Mouse (Mus musculus): Measurements from ENCODE around the gene Olfr150. TPM values are rescaled to one million over a fixed set of nuclear protein-coding genes. Genes with fewer than 3 reads are reported as not detected.

The Olfr150 gene
- not detected for polyA plus RNA-seq (2014; fragmentation: Illumina TruSeq; extraction: RNeasy Lipid Tissue Mini Kit (QIAGEN cat#74804); ENCODE audit: low read depth, low replicate concordance)

DNA sequence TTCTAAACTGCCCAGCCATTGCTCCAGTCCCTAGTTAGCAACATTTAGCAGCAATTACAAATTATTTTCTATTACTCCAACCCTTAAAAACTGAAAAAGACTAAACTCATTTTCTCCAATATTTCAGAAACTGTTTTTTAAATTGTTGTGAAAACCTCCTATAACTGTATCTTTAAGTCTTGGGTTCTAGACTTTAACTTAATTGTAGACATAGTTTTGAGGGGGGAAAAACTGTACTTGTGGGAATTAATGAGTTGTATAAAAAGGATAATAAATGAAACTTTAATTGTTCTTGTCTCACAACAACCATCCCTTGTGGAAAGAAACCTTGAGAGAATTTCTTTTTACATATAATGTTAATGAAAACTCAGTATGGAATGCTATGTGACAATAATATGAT is at the start of gene Olfr150:
TSS of gene Olfr150 (plus strand) at position 301 of the 400 bp plus-strand sequence.

DNA sequence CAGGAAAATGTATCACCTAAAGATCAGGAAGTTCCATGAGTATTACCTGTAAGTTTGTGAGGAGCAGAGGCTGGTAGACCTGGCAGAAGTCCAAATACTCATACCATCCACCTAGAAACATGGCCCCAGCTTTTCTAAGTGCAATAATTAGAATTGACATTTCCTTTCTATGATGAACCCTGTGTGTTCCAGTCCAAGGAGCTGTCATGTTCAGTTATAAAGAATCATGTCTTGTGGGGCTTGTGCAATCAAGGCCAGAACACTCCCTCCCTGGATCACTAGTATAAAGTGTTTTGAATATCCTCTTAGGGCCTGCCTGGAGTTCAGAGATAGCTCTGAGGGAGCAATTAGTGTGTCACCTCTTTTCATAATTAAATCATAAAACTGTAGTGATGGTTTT is 23.8 kb upstream of the Olfr150 start, which contains the start of gene Olfr149:
TSS of gene Olfr149 (minus strand) at position 101 of the 400 bp plus-strand sequence.

DNA sequence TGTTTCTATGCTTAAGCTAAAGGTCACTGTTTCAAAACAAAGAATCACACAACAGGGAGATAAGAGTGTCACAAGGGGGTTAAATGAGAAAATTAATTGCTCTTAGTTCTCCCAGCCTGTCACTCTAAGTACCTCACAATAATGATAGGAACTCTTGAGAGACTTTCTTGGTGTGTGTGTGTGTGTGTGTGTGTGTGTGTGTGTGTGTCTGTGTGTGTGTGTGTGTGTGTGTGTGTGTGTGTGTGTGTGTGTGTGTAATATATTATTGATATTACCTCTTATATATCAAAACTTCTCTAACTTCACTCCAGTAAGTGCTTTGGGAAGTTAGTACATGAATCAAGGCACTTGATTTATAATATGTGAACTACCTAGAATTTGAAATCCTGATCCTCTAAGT is 19.7 kb upstream of the Olfr150 start, which contains the start of gene Olfr965:
TSS of gene Olfr965 (plus strand) at position 301 of the 400 bp plus-strand sequence.

DNA sequence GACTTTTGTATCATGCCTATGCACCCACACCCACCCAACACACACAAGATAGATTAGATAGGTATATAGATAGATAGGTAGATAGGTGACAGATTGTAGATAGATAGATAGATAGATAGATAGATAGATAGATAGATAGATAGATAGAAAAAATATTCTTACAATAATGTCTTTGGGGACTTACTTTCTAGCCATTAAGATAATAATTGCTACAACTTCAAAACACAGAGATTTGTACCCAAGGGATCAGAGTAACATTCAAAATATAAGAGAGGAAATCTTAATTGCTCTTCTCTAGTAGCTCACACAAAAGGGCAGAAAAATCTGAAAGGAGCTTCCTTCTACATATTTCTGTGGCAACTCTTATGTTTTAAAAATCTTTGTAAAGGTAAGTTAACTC is 15.2 kb downstream of the Olfr150 start, which contains the start of gene Olfr967:
TSS of gene Olfr967 (plus strand) at position 301 of the 400 bp plus-strand sequence.

DNA sequence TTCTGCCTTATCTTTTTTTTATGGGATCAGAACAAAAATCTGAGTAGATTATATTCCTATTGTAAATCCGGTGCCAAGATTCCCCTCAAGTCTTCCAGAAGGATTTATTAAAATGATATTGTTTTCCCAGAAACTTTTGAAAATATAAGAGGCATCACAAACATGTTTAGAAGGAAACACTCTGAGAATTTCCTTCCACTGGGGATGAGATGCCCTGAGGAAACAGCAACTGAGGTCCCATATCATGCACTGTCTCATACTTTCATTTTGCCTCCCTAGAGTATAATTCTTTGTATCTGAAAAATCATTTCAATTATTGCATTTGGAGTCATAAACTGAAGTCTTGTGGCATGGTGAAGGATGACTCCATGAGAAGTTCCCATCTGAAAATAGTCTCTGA is 52.4 kb downstream of the Olfr150 start, which contains the start of gene Olfr968:
TSS of gene Olfr968 (minus strand) at position 101 of the 400 bp plus-strand sequence.

Other genes with a start within 250 kb of the Olfr150 start
- gene Olfr44, start 237.0 kb upstream of the Olfr150 start, polyA plus RNA-seq (2014; fragmentation: Illumina TruSeq; extraction: RNeasy Lipid Tissue Mini Kit (QIAGEN cat#74804); ENCODE audit: low read depth, low replicate concordance), result not detected
- gene Olfr957, start 215.2 kb upstream of the Olfr150 start, polyA plus RNA-seq (2014; fragmentation: Illumina TruSeq; extraction: RNeasy Lipid Tissue Mini Kit (QIAGEN cat#74804); ENCODE audit: low read depth, low replicate concordance), result not detected
- not detected for gene Olfr958, start 176.9 kb upstream of the Olfr150 start, polyA plus RNA-seq (2014; fragmentation: Illumina TruSeq; extraction: RNeasy Lipid Tissue Mini Kit (QIAGEN cat#74804); ENCODE audit: low read depth, low replicate concordance)
- not detected for gene Olfr959, start 155.4 kb upstream of the Olfr150 start, polyA plus RNA-seq (2014; fragmentation: Illumina TruSeq; extraction: RNeasy Lipid Tissue Mini Kit (QIAGEN cat#74804); ENCODE audit: low read depth, low replicate concordance)
- gene AW551984, start 126.6 kb upstream of the Olfr150 start, polyA plus RNA-seq (2014; fragmentation: Illumina TruSeq; extraction: RNeasy Lipid Tissue Mini Kit (QIAGEN cat#74804); ENCODE audit: low read depth, low replicate concordance), result 27.7 TPM
- not detected for gene Olfr148, start 120.3 kb upstream of the Olfr150 start, polyA plus RNA-seq (2014; fragmentation: Illumina TruSeq; extraction: RNeasy Lipid Tissue Mini Kit (QIAGEN cat#74804); ENCODE audit: low read depth, low replicate concordance)
- gene Olfr960, start 109.6 kb upstream of the Olfr150 start, polyA plus RNA-seq (2014; fragmentation: Illumina TruSeq; extraction: RNeasy Lipid Tissue Mini Kit (QIAGEN cat#74804); ENCODE audit: low read depth, low replicate concordance), result not detected
- gene Olfr961, start 85.9 kb upstream of the Olfr150 start, polyA plus RNA-seq (2014; fragmentation: Illumina TruSeq; extraction: RNeasy Lipid Tissue Mini Kit (QIAGEN cat#74804); ENCODE audit: low read depth, low replicate concordance), result not detected
- gene Olfr963, start 63.8 kb upstream of the Olfr150 start, polyA plus RNA-seq (2014; fragmentation: Illumina TruSeq; extraction: RNeasy Lipid Tissue Mini Kit (QIAGEN cat#74804); ENCODE audit: low read depth, low replicate concordance), result not detected
- gene Olfr149, start 23.9 kb upstream of the Olfr150 start, polyA plus RNA-seq (2014; fragmentation: Illumina TruSeq; extraction: RNeasy Lipid Tissue Mini Kit (QIAGEN cat#74804); ENCODE audit: low read depth, low replicate concordance), result not detected
- gene Olfr965, start 19.6 kb upstream of the Olfr150 start, polyA plus RNA-seq (2014; fragmentation: Illumina TruSeq; extraction: RNeasy Lipid Tissue Mini Kit (QIAGEN cat#74804); ENCODE audit: low read depth, low replicate concordance), result not detected
- not detected for gene Olfr967, start 15.3 kb downstream of the Olfr150 start, polyA plus RNA-seq (2014; fragmentation: Illumina TruSeq; extraction: RNeasy Lipid Tissue Mini Kit (QIAGEN cat#74804); ENCODE audit: low read depth, low replicate concordance)
- gene Olfr968, start 52.3 kb downstream of the Olfr150 start, polyA plus RNA-seq (2014; fragmentation: Illumina TruSeq; extraction: RNeasy Lipid Tissue Mini Kit (QIAGEN cat#74804); ENCODE audit: low read depth, low replicate concordance), result not detected
- not detected for gene Olfr969, start 60.0 kb downstream of the Olfr150 start, polyA plus RNA-seq (2014; fragmentation: Illumina TruSeq; extraction: RNeasy Lipid Tissue Mini Kit (QIAGEN cat#74804); ENCODE audit: low read depth, low replicate concordance)
- not detected for gene Olfr970, start 77.9 kb downstream of the Olfr150 start, polyA plus RNA-seq (2014; fragmentation: Illumina TruSeq; extraction: RNeasy Lipid Tissue Mini Kit (QIAGEN cat#74804); ENCODE audit: low read depth, low replicate concordance)
- not detected for gene Olfr971, start 105.9 kb downstream of the Olfr150 start, polyA plus RNA-seq (2014; fragmentation: Illumina TruSeq; extraction: RNeasy Lipid Tissue Mini Kit (QIAGEN cat#74804); ENCODE audit: low read depth, low replicate concordance)
- gene Olfr972, start 135.4 kb downstream of the Olfr150 start, polyA plus RNA-seq (2014; fragmentation: Illumina TruSeq; extraction: RNeasy Lipid Tissue Mini Kit (QIAGEN cat#74804); ENCODE audit: low read depth, low replicate concordance), result not detected
- not detected for gene Olfr229, start 176.4 kb downstream of the Olfr150 start, polyA plus RNA-seq (2014; fragmentation: Illumina TruSeq; extraction: RNeasy Lipid Tissue Mini Kit (QIAGEN cat#74804); ENCODE audit: low read depth, low replicate concordance)
- gene Olfr974, start 206.5 kb downstream of the Olfr150 start, polyA plus RNA-seq (2014; fragmentation: Illumina TruSeq; extraction: RNeasy Lipid Tissue Mini Kit (QIAGEN cat#74804); ENCODE audit: low read depth, low replicate concordance), result not detected
- not detected for gene Olfr975, start 221.1 kb downstream of the Olfr150 start, polyA plus RNA-seq (2014; fragmentation: Illumina TruSeq; extraction: RNeasy Lipid Tissue Mini Kit (QIAGEN cat#74804); ENCODE audit: low read depth, low replicate concordance)
- gene Olfr976, start 230.2 kb downstream of the Olfr150 start, polyA plus RNA-seq (2014; fragmentation: Illumina TruSeq; extraction: RNeasy Lipid Tissue Mini Kit (QIAGEN cat#74804); ENCODE audit: low read depth, low replicate concordance), result not detected